Mouse (Mus musculus) hindbrain, embryonic 14.5 days (tissue): ENCODE measurements at regions not wholly inside any gene's neighbourhood (a gene's known extent, or its start where the extent isn't known, plus 50 kb on each side); places are given as distances from the start of the nearest gene placed in this dataset.

Source experiments
- ATAC-seq: fragments of 200-750 bp; cut with Nextera tagmentation; 2 replicates; pipeline ENCODE4 v1.8.0; 2017; ENCODE audit warnings: moderate number of reproducible peaks, mild to moderate bottlenecking, moderate TSS enrichment, moderate library complexity; ENCODE audit not compliant: low FRiP score
- DNase-seq: peaks from one replicate; pipeline ENCODE4 v3.0.0-alpha.2; 2015; ENCODE audit warnings: low spot score
- H3K27ac ChIP-seq: fragments of 300-500 bp; sonication (generic); 2 replicates; pipeline ENCODE4 v1.5.1; 2014; ENCODE audit warnings: mild to moderate bottlenecking, moderate library complexity
- H3K27me3 ChIP-seq: fragments of 300-500 bp; sonication (generic); 2 replicates; pipeline ENCODE4 v1.6.1; 2014; ENCODE audit warnings: mild to moderate bottlenecking, low read length, mixed read lengths; ENCODE audit not compliant: control insufficient read depth, insufficient read depth
- H3K36me3 ChIP-seq: fragments of 300-500 bp; sonication (generic); replicated peaks from 2 replicates; pipeline ENCODE4 v1.6.1; 2014; ENCODE audit not compliant: control insufficient read depth, insufficient read depth
- H3K4me1 ChIP-seq: fragments of 300-500 bp; sonication (generic); replicated peaks from 2 replicates; pipeline ENCODE4 v1.6.1; 2014; ENCODE audit warnings: antibody characterized with exemption, low read length, mixed read lengths; ENCODE audit not compliant: control insufficient read depth, insufficient read depth
- H3K4me2 ChIP-seq: fragments of 300-500 bp; sonication (generic); replicated peaks from 2 replicates; pipeline ENCODE4 v1.6.1; 2014; ENCODE audit warnings: mild to moderate bottlenecking, moderate library complexity
- H3K4me3 ChIP-seq: fragments of 300-500 bp; sonication (generic); replicated peaks from 2 replicates; pipeline ENCODE4 v1.5.1; 2014; ENCODE audit warnings: mild to moderate bottlenecking, low read length
- H3K9ac ChIP-seq: fragments of 300-500 bp; sonication (generic); 2 replicates; pipeline ENCODE4 v1.6.1; 2014
- H3K9me3 ChIP-seq: fragments of 300-500 bp; sonication (generic); 2 replicates; pipeline ENCODE4 v1.6.1; 2016; ENCODE audit warnings: low read length; ENCODE audit not compliant: control insufficient read depth
- WGBS: fragments of 180-500 bp; shearing (Covaris S2); extraction: QIAGEN DNeasy Blood & Tissue Kit; methylation state at CpG from one replicate; pipeline ENCODE4 v1.1.7; 2014; 5-methylcytosine and 5-hydroxymethylcytosine counted together

DNA sequence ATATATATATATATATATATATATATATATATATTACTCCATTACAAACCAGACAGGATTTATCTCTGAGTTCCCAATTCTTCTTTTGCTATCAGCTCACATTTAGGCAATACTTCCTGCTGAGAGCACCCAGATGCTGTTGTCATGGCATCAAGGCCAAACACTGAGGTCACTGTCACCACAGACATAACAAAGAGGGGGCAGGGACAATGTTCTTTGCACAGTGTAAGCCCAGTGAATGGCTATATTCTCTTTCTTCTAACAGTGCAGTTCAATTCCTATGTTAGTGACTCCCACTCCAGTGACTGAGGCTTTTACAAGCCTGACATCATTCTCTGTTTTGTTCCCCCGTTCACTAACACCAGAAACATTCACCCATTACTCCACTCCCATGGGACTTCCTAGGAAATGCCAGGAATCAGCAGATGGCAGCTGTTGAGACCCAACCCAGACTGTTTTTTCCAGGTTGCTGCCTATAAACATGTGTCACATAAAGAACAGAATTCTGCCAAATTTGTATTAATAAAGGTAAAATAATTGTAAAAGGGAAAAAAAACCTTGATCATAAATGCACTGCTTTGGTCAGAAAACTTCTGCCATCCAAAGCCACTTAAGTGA, 289.5 kb downstream of the Slc22a22 start:
- ATAC-seq = no peak
- 30% methylated on average over 1 of the region's 1 CpGs for WGBS
- Histone ChIP-seq H3K9ac (no peak overlapping the region), H3K27me3 (no peaks in the 10 kb centered on the region), H3K27ac (no peak overlapping the region), H3K9me3 (no peaks in the 10 kb centered on the region), H3K4me2 (no peak overlapping the region), H3K36me3 (no peaks in the 10 kb centered on the region), H3K4me1 (no peaks in the 10 kb centered on the region; the same call in 1 of the 2 replicates), H3K4me3 (no peak overlapping the region)
- DNase-seq = peak; percentile 10

DNA sequence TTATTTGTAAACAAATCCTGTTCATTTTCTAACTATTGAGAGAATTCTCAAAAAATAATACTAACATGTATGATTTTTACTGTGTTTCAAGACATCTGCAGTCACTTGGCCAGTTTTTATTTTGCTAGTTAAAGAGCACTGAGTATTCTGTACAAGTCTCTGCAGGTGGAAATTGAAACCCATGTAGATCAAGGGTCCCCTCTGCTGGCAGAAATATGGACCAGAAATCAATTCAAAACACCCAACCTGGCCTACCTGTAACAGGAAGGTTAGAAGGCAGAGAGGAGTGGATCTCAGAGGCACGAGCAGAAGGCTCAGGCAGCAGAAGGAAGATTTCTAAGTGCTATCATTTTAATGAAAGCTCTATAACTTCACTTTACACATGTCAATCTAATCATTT, 298.3 kb downstream of the Slc22a22 start:
- no peak overlapping the region for H3K27ac ChIP-seq
- H3K9ac ChIP-seq = no peak overlapping the region
- no peak overlapping the region for H3K4me3 ChIP-seq
- H3K36me3 ChIP-seq = no peaks in the 10 kb centered on the region
- no peak overlapping the region for H3K4me2 ChIP-seq
- DNase-seq = peak; percentile 39
- H3K9me3 ChIP-seq = no peaks in the 10 kb centered on the region
- no peak for ATAC-seq
- H3K4me1 ChIP-seq = no peaks in the 10 kb centered on the region
- 55% methylated on average over 1 of the region's 1 CpGs for WGBS
- no peaks in the 10 kb centered on the region for H3K27me3 ChIP-seq

DNA sequence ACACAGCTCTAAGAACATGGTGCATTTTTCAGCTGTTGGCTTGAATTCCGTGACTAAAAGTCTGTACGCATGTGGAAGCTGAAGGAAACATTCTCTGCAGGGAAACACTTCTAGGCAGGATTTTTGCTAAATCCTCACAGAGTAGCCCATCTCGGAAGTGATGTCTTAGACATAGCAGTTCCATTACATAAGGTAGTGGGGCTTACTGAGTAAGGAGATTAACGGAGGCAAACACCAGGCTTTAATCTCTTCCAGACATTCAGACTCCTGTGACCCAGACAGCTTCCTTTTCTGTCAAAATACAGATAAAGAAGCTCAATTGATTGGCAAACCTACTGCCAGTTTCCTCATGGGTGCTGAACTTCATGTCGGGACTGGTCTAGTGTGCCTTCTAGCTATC, 304.7 kb downstream of the Slc22a22 start:
- no peak overlapping the region for H3K4me3 ChIP-seq
- no peak for DNase-seq
- no peaks in the 10 kb centered on the region for H3K36me3 ChIP-seq
- no peak overlapping the region for H3K4me2 ChIP-seq
- no peak overlapping the region for H3K27ac ChIP-seq
- no peaks in the 10 kb centered on the region for H3K9me3 ChIP-seq
- no peak overlapping the region for H3K9ac ChIP-seq
- no peaks in the 10 kb centered on the region for H3K27me3 ChIP-seq
- 74% methylated on average over 5 of the region's 5 CpGs for WGBS
- ATAC-seq = no peak
- no peaks in the 10 kb centered on the region for H3K4me1 ChIP-seq

DNA sequence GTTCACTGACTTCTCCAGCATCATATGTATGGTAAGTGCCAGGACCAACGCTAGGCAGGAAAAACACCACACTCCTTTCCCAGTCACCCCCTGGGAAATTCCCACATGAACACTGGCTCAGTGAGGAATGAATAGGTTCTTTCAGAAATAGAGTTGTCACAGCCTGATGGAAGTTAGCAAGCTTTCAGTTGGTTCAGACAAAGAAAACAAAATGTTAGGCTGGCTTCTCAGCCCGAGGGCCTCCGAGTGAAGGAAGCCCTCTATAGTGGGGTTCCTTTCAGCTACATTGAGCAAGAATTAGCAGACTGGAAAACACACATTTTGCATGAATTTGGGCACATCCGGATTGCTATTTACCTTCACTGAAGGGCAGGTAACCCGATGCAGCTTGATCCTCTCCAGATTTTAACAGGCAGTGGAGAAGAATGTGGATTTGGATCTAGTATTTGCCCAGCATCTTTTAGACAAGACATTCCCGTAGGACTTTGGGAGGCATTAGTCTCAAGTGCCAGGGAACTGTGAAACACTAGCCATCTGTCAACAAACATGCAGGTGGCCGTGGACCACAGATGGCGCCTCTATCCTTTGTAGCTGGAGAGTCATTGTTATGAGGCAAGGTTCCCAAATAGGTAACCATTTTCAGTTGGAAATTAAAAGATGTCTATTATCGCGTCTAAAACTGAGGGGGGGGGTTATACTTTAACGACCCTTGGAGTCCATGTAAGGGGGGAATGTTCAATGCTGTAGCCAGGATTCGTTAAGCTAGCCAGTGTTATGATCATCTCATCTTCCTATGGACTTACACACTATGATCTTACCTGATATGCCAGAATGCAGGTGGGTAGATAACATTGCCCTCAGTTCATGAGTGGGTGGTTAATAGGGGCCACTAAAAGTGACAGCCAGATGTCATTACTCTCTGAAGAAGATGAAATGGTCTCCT, 314.8 kb downstream of the Slc22a22 start:
- H3K4me2 ChIP-seq = peak overlapping the region; percentile 8; the same call in 1 of the 2 replicates
- ATAC-seq (peak; percentile 86; the same call in 1 of the 2 replicates), DNase-seq (peak; percentile 28)
- H3K4me1 ChIP-seq = no peaks in the 10 kb centered on the region
- 25% methylated on average over 12 of the region's 12 CpGs for WGBS
- H3K27me3 ChIP-seq = no peaks in the 10 kb centered on the region
- no peaks in the 10 kb centered on the region for H3K9me3 ChIP-seq
- H3K36me3 ChIP-seq = no peaks in the 10 kb centered on the region
- H3K9ac ChIP-seq = no peak overlapping the region
- no peak overlapping the region; the same call in 1 of the 2 replicates for H3K27ac ChIP-seq
- H3K4me3 ChIP-seq = no peak overlapping the region

DNA sequence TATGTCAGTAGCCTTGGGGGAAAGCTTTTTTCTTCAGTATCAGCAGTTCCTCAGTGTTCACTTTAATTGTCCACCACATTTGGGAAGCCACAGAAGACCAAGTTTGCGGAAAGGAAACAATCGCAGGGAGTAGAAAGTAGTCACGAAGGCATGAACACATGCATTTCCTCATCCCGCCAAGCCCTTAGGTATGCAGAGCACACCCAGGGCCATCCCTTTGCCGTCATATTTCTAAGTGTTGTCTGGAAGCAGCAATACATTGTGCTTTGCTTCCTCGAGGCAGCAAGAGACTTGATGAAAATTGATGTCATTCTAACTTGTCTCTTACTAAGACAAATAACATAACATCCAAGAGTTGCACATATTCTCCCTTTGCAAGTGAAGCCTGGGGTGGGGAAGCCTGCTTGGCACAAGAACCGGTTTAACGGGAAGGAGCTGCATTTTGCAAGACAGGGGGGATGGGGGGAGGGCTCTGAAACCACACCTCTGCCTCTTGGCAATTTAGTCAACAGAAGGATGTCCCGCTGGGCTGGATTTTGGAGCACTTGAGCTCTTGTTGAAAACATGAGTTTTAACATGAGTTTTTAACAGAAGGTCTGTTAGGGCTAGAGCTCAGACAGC, 337.2 kb downstream of the Slc22a22 start:
- Histone ChIP-seq H3K27me3 (no peaks in the 10 kb centered on the region), H3K9ac (no peak overlapping the region), H3K4me2 (no peak overlapping the region), H3K9me3 (no peaks in the 10 kb centered on the region), H3K27ac (no peak overlapping the region), H3K36me3 (no peaks in the 10 kb centered on the region), H3K4me3 (no peak overlapping the region), H3K4me1 (no peaks in the 10 kb centered on the region)
- WGBS = 37% methylated on average over 9 of the region's 9 CpGs
- DNase-seq (no peak), ATAC-seq (no peak)

DNA sequence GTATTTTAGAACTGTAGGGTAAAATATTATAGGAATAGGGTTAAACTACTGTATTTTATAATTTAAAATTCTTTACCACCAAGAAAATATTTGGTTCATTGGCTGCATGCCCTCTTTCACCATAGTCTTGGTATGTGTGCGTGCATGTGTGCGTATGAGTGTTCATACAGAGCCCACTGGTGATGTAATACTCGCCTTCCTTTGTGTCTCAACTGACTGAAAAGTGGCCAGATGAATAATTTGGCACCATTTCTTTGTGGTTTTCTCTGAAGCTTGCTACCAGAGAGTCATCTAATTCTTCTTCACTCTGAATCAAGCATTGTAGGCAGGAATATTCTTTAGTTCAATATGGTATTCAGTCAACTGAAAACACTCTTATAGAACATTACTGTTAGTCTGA, 372.7 kb downstream of the Slc22a22 start:
- Histone ChIP-seq H3K4me3 (no peak overlapping the region), H3K9me3 (no peaks in the 10 kb centered on the region), H3K4me1 (no peaks in the 10 kb centered on the region), H3K9ac (no peak overlapping the region), H3K4me2 (no peak overlapping the region), H3K27me3 (no peaks in the 10 kb centered on the region), H3K27ac (no peak overlapping the region), H3K36me3 (no peaks in the 10 kb centered on the region)
- ATAC-seq (no peak), DNase-seq (no peak)
- 80% methylated on average over 3 of the region's 3 CpGs for WGBS

DNA sequence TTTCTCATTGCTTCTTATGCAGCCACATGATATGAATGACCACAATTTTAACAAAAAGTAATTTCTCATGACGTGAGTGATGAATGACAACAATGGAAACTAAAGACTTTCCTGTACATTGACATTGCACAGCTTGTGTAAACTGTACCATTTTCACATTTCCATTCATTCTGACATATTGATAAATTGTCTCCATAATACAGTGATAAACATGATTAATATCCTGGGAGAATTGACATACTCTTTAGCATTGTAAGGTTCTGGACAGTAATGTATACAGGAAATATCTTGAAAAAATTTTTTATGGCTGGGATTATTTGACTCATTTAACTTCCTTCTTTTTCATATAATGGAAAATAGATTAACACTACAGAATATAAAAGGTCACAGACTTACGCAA, 380.1 kb downstream of the Slc22a22 start:
- no peaks in the 10 kb centered on the region for H3K36me3 ChIP-seq
- no peak overlapping the region for H3K4me3 ChIP-seq
- H3K4me2 ChIP-seq = no peak overlapping the region
- WGBS = 74% methylated on average over 2 of the region's 2 CpGs
- no peaks in the 10 kb centered on the region for H3K27me3 ChIP-seq
- no peaks in the 10 kb centered on the region for H3K4me1 ChIP-seq
- no peaks in the 10 kb centered on the region for H3K9me3 ChIP-seq
- ATAC-seq = no peak
- no peak for DNase-seq
- H3K9ac ChIP-seq = no peak overlapping the region
- H3K27ac ChIP-seq = no peak overlapping the region

DNA sequence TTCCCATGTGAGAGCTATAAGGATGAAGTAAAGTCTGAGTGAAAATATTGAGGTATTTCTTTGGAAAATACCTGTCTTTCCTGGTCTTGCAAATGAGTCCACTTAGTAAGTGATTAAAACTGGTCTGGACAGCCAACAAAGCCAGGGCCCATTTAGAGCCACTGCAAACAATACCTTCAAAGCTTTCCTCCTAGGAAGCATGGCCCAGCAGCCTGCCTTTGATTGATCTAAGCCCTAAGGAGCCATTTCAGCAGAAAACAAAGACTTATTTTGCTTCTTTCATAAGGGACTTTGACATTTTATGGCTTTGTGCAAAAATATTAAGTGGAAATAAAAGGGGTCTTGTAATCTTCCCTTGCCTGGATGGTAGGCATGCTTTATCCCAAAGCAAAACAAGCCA, 397.6 kb downstream of the Slc22a22 start:
- Histone ChIP-seq H3K9ac (no peak overlapping the region), H3K4me2 (no peak overlapping the region), H3K9me3 (no peaks in the 10 kb centered on the region), H3K27ac (no peak overlapping the region), H3K4me3 (no peak overlapping the region), H3K27me3 (no peaks in the 10 kb centered on the region), H3K4me1 (no peaks in the 10 kb centered on the region), H3K36me3 (no peaks in the 10 kb centered on the region)
- no peak for DNase-seq
- ATAC-seq = no peak

DNA sequence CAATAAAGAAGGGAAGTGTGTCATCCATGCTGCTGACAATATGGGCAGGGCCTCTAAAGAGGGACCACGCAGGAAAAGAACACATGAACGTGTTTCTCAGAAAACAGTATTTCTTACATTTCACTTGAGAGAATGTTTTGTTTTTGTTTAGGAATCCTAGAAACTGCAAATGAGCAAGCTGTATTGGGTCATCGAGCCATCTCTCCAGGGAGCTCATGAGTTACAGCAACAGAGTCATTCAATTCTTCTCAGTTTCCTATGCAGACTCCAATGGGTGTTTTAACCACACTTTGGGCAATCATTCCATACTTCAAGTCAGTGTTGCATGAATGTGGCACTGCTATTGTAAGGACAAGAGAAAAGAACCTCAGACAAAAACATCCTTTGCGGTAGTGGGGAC, 403.6 kb downstream of the Slc22a22 start:
- Histone ChIP-seq H3K4me1 (no peaks in the 10 kb centered on the region), H3K36me3 (no peaks in the 10 kb centered on the region), H3K27ac (no peak overlapping the region), H3K4me2 (no peak overlapping the region), H3K27me3 (no peaks in the 10 kb centered on the region), H3K9me3 (no peaks in the 10 kb centered on the region), H3K9ac (no peak overlapping the region), H3K4me3 (no peak overlapping the region)
- DNase-seq = no peak
- 90% methylated on average over 4 of the region's 4 CpGs for WGBS
- no peak for ATAC-seq
